Mouse (Mus musculus) thymus, postnatal 10 days (tissue): ENCODE measurements around the gene Tada3.
A peak's percentile ranks its signal among the peaks of the same experiment; 100 is the strongest.

Source experiments
- DNase-seq, 2 experiments: peaks; one replicate each; pipeline ENCODE4 v3.0.0; 2021; ENCODE audit warnings: low spot score in 2 of 2

Gene Tada3

GRCm38 (mm10) chr6:113377496-113378385 lies at the start of gene Tada3, which contains the start of gene Arpc4:
Gene Tada3 (minus strand): TSS chr6:113377883.
Gene Arpc4 (plus strand): TSS chr6:113378115.
- DNase-seq = peak; percentile 89 to 90

GRCm38 (mm10) chr6:113427397-113427796 lies 49.7 kb upstream of the Tada3 start:
- DNase-seq = peak; percentile 28 to 57

- no peak for DNase-seq
Observed at GRCm38 (mm10) chr6:113426696-113427095, 49.0 kb upstream of the Tada3 start.

DNA sequence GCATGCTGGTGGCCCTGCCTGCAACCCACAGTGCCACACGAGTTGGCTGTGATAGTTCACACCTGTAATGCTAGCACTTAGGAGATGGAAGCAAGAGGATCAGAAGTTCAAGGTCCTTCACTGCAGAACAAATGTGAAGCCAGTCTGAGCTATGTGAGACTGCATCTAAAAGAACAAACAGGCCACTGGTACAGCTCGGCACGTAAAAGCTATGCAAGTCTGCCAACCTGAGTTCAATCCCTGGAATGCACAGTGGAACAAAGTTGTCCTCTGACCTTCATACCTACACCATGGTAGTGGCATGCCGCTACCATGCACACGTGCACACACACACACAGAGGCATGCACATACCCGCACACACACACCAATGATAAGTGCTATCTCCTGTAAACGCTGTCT lies 46.5 kb upstream of the Tada3 start:
- no peak for DNase-seq

DNA sequence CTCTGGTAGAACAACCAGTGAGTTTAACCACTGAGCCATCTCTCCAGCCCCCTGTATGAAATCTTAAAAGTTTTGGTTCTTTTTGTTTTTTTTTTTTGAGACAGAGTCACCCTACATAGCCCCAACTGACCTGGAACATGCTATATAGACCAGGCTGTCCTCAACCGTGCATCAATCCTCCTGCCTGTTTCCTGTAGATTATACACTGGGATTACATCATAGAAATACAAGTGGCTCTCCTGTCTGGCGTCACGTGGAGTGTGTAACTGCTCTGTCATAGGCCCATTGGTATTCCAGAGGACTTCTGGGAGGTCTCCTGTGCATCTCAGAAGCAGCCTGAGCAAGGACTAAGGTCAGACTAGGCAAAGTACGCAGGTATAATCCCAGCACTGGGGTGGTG lies 45.3 kb upstream of the Tada3 start:
- no peak for DNase-seq

GRCm38 (mm10) chr6:113419199-113419587 lies 41.5 kb upstream of the Tada3 start, which contains the start of gene Rpusd3:
Gene Rpusd3 (minus strand): TSS chr6:113419340.
- peak; percentile 99 to 100 for DNase-seq

DNA sequence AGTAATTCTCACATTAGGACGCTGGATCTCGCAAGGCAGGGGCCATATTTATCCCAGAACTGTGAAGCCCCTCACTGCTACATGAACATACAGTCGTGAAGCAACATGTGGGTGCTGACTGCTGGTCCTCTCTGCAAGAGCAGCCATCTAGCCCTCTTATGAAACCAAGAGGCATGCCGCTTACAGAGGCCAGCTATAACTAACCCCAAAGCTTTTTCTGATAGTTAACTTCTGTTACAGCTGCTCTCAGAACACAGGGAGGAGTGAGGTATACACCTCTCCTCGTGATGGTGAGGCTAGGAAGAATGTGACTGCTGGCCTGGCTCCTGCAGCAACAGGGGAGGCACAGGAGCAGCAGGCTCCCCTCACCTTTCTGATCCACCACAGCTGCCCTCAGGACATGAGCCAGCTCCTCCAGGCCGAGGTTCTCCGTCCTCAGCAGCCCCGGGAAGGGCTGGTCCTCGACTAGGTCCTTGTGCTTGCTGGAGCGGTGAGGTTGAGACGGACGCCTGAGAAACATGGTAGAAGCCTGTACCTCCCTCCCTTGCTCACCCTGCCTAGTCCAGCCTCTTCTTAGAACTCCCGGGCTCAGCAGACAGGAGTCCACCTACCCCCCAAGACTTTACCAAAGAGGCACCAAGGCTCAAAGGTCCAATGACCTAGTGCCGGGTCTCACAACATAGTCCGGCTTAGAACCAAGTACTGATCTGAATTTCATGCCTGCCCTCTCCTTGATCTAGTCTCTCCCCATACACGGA lies 40.9 kb upstream of the Tada3 start:
- DNase-seq = peak; percentile 11 to 16

DNA sequence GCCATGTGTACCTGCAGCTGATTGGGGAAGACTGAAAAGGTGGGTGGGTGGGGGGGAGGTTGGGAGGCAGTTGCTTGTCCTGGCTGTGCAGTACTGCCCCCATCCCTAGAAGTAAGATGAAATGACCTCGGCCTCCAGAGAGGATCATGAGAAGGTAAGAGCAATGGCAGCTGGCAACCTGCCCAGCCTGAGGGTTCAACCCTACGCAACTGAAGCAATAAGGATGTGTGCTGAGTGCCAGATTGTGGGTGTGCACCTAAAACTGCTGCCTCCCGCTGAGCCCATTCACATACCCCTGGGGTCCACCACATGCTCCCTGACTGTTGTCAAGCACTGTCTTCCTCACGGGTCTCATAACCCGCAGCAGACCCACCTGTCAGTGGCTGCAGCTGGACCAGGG lies 38.7 kb upstream of the Tada3 start:
- DNase-seq = no peak

DNA sequence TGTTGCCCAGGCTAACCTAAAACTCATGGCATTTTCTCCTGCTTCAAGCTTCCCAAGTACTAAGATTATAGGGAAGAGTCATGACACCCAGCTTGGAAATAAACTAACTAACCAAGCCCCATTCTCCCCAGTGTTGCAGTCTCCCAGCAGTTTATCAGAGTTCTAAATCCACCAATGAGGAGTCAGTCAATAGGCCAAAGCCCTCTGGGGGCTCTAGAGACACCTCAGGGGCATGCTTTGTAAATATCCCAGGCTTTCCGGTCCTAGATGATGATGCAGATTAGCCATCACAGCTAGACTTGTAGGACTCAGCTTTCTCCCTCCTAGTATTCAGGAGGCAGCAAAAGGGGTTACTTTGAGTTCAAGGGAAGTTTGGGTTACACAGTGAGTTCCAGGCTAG lies 32.3 kb upstream of the Tada3 start:
- no peak for DNase-seq

- no peak for DNase-seq
Observed at GRCm38 (mm10) chr6:113406683-113407082, 29.0 kb upstream of the Tada3 start.

DNA sequence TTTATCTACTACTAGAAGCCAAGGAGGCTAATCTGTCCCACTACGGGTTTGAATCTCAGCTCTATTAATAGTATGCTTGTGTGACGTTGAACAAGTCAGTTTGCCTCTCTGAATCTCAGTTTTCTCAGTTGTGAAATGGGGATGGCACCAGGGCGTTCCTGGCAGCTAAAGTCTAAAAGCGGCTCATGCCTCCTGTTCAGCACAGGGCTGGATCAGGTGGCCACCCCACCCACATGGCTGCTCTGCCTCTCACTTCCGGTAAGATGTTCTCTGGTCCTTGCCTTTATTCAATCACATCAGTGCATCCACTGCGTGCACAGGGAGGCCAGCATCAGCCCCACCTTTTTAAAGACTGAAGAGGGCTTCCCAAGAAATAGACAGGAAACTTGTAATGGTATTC lies 27.8 kb upstream of the Tada3 start:
- no peak for DNase-seq

DNA sequence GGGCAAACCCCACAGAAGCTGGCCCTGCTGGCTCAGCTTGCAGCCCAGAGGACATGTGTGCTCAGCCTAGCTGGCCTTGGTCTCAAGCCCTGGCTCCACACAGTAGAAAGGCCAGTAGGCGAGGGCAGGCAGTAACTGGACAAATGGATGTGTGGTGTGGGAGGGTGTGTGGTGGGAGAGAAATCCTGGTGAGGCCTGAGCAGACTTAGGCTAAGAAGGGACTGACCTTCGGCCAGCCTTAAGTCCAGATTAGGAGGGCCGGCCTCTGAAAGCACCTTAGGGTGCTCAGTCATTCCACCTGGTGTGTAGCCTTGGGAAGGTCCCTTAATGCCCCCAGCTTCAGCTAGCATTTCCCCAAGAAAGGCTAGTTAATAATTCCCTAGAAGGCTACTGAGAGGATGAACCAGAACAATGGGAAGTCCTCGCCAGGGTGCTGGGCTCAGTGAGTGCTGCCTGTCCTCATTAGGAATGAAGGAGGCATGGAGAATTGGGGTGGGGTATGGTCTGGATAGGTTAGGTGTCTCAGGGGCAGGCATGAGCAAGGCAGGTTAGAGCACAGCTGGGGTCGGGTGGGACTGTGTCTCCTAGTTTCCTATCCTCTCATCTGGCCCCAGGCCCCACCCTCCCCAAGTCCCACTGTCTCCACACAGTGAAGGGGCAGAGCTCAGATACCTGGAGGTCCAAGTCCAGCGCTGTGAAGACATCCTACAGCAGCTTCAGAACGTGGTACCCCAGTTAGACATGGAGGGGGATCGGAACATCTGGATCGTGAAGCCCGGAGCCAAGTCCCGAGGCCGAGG lies 27.2 kb upstream of the Tada3 start:
- DNase-seq = no peak

- DNase-seq = no peak
Observed at GRCm38 (mm10) chr6:113402094-113402493, 24.4 kb upstream of the Tada3 start.

DNA sequence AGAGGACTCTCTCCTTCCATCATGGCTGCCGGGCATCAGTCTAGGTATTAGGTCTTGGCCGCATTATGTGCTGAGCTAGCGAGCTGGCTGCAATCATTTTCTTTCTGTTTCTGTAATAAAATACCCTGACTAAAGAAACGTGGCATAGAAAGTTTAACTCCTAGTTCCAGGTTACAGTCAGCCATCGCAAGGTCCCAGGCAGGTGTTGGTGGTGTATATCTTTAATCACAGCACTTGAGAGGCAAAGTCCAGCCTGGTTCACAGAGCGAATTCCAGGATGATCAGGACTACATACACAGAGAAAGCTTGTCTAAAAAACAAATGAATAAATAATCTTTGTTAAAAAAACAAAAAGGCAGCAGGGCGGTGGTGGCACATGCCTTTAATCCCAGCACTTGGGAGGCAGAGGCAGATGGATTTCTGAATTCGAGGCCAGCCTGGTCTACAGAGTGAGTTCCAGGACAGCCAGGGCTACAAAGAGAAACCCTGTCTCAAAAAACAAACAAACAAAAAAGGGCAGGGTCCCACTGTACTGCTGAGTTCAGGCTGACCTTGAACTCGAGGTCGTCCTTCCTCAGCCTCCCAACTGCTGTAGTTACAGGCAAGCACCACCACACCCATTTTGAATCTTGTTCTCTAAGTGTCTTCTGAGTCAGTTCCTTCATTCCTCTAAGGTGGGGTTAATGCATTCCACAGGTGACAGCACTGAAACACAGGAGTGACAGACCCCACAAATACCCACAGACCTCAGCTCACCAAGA lies 18.8 kb upstream of the Tada3 start:
- DNase-seq = no peak

- no peak for DNase-seq
Observed at GRCm38 (mm10) chr6:113395501-113395900, 17.8 kb upstream of the Tada3 start.

- DNase-seq = no peak
Observed at GRCm38 (mm10) chr6:113394811-113395210, 17.1 kb upstream of the Tada3 start.

DNA sequence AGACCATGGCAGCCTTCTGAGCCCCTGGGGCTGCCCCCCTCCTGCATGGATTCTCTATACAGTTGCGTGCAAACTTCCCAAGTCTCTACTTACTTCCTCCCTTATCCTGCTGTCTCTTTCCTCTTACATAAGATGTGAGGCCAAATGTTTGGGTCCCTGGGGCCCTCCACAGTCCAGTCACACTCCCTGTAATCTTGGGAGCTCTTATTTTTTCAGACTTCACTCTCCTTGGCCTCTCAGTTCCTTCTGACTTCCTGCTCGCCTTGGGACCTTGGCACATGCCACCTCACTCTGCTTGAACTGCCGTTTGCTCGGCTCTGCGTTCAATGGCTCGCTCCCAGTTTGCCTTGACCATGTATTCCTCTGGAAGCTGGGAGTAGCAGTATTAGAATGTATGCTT lies 16.3 kb upstream of the Tada3 start:
- no peak for DNase-seq

- DNase-seq = no peak
Observed at GRCm38 (mm10) chr6:113392387-113393071, 14.8 kb upstream of the Tada3 start.

GRCm38 (mm10) chr6:113392015-113392386 lies 14.3 kb upstream of the Tada3 start:
- DNase-seq = no peak

DNA sequence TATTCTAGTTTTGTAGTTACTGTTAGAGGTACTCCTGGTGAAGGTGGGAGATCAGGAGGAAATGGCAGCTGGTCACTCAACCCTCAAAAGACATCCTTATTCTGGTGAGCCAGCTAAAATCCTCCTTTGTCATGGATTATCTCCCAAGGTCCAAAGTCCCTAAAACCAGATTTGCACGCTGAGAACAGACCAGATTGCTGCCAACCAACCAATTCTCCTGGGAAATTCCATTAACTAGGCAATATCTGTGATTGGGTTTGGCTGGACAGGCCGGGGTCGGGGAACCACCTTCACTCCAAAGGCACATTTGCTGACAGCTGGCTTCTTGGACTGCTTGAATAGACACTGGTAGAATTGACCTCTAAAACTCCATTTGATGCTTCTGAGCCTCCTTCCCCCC lies 13.0 kb upstream of the Tada3 start:
- no peak for DNase-seq

DNA sequence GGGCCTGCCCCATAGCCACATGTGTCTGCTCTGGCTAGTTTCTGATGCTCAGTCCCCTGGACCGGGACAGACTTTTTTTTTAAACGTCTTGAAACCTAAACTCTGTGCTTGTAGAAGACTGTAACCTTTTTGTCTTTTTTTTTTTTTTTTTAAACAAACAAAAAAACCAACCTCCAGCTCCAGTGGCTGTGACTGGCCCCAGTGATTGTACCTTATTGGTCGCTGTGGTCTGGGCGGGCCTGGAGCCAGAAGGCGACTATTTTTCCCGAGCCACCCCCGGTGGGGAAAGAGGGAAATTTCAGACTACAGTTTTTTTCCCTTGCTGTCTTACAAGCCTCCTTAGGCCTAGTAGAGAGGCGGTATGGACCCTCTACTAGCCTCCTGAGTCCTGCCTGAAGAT lies 11.3 kb upstream of the Tada3 start, which contains the start of gene Ttll3:
Gene Ttll3 (plus strand): TSS at position 301 of the 400 bp plus-strand sequence.
- no peak for DNase-seq
